Mouse (Mus musculus): ENCODE data around the gene Crygb. TPM values are rescaled to one million over a fixed set of nuclear protein-coding genes. Genes with fewer than 3 reads are reported as not detected.
"Not testable (repeated sequence)": the region's sequence is repeated elsewhere in the genome, so short reads cannot be mapped to it uniquely, and the experiment has no call there.

Crygb gene
- total RNA-seq, 2 experiments from 2014 or later: not detected

DNA sequence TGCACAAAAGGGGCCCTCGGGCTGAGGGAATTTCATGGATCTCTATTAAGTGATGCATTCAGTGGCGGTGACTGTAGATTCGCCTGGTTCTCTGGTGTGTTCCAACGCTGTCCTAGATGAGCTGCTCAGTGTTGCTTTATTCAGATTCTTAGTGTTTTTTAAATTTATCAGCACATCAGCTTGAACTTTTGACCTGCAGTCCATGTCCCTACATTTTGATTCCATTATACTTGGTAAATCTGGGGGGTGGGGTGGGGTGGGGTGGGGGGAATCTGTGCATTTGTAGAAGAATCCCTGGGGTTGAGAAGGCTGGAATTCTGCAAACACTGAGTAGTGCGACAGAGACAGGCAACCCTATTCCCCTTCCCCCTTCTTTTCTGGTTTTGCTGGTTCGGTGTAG, 8.5 kb downstream of the Crygb start, which contains the start of gene Crygc:
Gene Crygc (minus strand): TSS at position 101 of the 400 bp plus-strand sequence.
- no peak for DNase-seq (ENCODE audit: low spot score in 2 of 2)

DNA sequence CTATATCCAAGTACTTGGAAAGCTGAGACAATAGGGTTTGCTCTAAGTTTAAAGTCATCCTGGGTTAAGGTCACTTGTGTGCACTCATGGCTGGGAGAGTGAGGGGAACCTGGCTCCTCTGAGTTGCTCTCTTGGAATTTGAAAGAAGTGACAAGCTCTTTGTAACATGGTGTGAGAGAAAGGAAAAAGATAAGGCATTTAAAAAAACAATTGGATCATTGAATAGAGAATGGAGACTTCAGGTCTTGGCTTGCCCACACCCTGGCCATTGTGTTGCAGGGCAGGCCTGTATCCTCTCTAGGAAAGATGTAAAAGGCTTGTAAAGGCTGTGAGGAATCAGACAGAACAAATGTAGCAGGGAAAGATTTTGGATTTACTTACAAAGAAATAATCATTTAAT, 14.2 kb downstream of the Crygb start:
- DNase-seq (ENCODE audit: low spot score in 2 of 2): no peak

DNA sequence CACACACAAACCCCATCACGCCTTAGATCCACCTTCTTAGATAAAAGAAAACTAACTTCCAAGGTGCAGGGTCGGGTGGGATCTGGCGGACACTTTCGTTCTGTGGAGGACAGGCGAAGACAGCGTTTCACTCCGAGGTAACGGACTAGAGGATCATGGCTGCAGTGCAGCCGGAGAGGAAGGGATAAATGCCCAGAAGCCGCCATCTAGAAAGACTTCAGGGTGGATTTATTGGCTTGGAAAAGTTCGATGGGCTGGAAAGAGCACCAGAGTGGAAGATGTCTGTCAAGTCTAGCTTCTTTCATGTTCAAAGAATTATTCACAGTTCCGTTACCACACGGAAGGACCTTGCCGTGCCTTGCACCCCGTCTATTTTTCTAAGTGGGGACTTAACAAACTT, 17.9 kb downstream of the Crygb start:
- DNase-seq (ENCODE audit: low spot score in 2 of 2): no peak

DNA sequence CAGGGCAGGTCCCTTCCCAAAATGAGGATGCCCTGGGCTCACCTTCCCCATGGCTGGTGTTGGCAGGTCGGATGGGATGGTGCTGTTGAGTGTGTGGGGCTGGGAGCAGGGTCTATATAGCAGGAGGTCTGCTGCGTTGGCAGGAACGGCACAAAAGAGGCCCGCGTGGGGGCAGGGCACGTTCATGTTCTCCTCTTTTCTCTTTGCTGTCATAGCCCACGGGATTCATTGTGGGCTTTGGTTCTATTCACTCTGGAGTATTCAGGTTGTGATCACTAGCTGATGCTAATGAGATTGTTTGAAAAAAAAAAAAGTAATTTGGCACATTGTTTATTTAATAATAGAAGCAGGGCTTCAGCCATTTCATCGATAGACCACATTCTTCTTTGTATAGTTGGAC, 18.7 kb downstream of the Crygb start, which contains the start of gene Crygd:
Gene Crygd (minus strand): TSS at position 101 of the 400 bp plus-strand sequence.
- no peak for DNase-seq (ENCODE audit: low spot score in 2 of 2)

DNA sequence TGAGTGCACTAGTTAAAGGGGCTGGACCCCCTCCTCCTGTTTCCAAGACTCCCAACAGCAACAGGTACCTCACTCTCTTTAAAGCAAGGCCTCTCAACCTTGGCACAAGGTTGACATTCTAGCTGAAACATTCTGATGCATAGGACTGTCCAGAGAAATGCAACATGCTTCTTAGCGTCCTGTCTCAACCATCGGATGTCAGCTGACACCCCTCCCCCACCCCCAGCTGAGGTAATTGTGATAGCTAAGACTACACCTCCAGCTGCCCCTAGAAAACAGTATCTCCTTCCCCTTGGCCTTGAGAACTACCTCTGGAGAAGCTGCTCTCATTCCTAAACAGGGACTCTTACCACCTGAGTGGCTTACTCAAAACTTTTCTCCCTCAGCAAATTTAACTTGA, 29.9 kb downstream of the Crygb start:
- no peak for DNase-seq (ENCODE audit: low spot score in 2 of 2)

DNA sequence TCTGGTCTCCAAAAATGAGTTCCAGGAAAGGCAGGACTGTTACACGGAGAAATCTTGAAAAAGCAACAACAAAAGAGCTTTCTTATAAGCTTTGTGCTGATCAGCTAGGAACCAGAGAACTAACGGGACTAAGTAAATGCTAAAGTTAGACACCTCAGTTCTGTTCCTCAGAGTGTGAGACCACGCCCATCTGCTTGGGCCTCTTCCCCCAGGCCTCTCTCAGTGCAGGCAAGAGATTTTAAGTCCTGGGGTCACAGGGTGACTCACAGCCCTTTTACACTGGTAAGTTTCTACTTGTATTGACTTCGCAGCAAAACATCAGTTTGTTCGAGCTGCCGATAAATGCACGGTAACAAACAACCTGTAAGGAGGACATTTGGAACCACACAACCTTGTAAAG, 30.4 kb downstream of the Crygb start:
- no peak for DNase-seq (ENCODE audit: low spot score in 2 of 2)

DNA sequence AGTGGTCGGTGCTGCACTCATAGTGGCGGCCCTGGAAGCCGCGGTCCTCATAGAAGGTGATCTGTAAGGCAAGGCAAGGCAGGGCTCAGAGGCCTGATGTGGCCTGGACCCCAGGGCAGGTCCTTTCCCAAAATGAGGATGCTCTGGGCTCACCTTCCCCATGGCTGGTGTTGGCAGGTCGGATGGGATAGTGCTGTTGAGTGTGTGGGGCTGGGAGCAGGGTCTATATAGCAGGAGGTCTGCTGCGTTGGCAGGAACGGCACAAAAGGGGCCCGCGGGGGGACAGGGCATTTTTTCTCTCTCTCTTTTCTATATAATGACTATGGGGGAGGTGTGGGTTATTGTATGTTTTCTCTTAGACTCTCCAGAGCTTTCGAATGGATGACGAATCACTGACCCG, 31.1 kb downstream of the Crygb start, which contains the start of gene Cryge:
Gene Cryge (minus strand): TSS at position 198 of the 400 bp plus-strand sequence.
- not testable (repeated sequence) for DNase-seq (ENCODE audit: low spot score in 2 of 2)

DNA sequence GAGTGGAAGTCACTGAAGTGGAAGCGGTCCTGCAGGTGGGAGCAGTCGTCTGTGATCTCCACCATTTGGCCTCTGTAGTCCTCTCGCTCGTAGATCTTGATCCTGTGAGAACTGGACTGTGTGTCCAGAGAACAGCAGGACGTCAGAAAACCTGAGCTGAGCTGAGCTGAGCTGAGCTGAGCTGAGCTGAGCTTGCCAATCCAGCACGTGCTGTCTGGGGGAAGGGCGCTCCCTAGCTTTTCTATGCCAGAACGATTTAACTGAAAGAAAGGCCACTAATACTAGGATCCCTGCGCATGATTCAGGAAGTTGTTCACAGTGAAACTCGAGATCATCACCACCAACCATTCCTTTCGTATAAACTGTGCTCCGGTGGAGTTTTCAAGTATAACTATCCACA, 33.3 kb downstream of the Crygb start:
- peak; percentile 4 to 8 for DNase-seq (ENCODE audit: low spot score in 2 of 2)

DNA sequence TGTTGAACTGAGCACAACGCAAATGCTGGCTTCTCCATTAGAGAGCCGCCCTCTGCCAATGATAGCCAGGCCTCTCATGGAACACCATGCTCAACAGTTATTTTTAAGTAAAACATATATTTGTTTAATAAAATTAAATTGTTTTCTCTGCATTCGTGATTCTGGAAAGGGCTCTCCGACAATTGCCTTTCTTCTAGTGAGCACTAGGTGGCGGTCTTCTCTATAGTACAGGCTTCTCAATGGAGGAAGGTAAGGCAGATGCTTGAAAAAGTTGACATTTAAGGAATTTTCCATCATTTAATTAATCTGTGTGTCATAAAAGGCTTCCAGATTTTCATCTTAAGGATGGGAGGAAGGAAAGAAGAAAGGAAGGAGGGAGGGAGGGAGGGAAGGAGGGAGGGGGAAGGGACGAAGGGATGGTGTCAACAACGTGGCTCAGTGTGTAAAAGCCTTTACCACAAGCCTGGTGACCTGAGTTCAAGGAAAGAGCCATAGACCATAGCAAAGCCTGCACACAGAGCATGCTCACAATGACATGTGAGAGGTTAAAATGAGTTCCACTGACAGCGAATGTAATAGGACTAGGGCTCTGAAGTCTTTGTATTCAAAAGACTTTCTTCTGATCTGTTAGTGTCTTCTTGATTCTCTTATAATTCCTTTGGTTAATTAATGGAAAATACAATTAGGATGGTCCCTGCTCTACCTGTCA, 35.5 kb downstream of the Crygb start:
- DNase-seq (ENCODE audit: low spot score in 2 of 2): peak; percentile 26 to 36

DNA sequence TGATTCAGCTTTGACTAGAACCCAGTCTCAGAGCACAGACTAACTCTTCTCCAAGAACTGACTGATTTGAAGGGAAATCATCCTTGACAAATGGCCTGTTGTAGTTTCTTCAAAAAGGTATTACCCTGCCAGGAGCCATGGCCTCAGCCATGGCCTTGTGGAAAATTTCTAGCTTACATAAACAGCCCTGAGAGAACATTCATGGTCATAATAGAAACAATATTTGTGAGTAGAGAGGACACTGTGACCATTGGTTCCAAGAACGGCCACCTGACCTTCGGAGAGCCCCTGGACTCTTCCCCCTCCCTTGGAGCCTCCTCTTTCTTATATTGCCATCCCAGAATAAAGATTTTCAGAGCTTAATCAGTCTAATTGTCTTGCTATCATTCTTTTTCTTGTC, 38.7 kb downstream of the Crygb start:
- no peak for DNase-seq (ENCODE audit: low spot score in 2 of 2)

DNA sequence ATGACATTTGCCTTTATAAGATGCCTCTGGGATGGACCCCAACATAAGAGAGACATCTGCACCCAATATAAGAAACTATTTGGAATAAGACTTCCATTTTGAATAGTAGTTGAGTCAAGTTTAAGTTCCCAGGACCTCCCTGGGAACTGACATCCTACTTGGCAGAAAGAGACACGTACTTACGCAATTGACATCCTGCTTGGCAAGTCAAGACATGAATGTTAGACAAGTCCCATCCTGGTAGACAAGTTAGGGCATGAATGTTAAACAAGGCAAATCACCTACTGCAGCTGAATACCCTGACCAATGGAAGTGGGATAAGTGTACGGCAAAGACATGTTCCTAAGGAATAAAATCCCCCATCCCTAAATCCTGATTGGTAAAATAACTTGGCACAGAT, 40.3 kb downstream of the Crygb start:
- no peak for DNase-seq (ENCODE audit: low spot score in 2 of 2)

DNA sequence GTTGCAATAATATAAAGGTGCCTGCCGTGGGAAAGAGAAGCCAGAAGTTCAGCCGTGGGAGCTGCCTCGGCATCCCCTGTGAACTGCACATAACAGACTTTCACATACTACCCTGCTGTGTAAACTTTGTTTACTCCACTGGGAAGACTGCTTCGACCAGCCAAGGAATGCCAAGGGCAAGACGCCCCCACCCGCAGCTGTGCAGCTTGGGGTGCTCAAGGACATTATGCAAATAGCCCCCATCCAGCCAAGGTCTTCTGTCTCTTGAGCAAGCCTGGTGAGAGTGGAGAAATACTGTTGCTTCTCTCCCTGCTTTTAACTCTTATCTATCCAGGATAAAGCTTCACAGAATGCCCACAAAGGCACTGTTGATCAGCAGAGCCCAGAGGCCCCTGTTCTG, 41.3 kb downstream of the Crygb start:
- no peak for DNase-seq (ENCODE audit: low spot score in 2 of 2)

DNA sequence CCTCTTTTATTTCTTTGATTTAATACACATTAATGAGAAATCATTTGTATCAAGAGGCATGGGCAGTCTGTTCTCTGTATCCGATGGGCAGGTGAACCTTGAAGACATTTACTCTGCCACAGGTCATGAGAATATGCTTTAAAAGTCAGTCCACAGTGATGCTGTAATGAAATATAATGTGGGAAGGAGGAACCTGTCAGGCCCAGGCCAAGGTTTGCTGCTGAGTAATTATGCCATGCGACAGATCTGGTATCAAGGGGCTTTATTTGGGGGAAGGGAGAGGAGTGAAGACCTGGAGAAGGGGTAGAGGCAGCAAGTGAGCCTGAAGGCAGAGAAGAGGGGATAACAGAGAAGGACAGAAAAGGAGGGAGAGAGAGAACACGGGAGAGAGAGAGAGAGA, 42.4 kb downstream of the Crygb start:
- DNase-seq (ENCODE audit: low spot score in 2 of 2): no peak

DNA sequence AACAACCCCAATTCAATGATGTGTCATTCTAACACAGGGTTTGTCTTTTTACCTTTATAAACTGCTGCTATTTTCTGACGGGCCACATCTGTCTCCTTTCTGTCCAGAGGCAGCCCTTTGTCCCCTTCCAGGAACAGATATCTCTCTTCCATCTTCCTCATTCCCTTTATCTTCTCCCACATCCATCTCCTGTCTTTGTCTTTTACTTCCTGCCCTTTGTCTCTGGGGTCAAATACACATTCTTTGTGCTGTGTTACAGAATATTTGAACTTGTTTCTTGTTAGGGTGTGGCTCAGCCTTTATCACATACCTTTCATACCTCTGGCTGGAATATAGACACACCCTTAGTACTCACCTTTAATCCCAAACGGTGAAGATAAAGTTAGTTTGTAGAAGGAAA, 44.5 kb downstream of the Crygb start:
- no peak for DNase-seq (ENCODE audit: low spot score in 2 of 2)

DNA sequence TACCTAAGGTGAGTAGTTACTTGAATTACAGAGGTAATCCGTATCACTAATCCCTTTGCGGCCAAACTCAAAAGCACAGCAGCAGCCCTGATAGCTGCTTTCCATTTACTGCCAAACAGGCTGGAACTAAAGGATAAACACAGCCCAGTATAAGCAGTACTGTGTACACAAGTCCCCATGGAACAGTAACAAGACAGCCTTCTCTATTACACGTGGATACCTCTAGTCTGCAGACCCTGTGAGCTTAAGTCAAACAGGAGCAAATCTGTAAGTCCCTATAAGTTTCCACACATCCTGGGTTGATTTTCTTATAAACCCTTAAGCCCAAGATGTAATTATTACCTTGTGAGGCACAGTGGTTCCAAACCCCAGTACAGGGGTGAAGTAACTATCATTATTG, 46.6 kb downstream of the Crygb start:
- DNase-seq (ENCODE audit: low spot score in 2 of 2): no peak

DNA sequence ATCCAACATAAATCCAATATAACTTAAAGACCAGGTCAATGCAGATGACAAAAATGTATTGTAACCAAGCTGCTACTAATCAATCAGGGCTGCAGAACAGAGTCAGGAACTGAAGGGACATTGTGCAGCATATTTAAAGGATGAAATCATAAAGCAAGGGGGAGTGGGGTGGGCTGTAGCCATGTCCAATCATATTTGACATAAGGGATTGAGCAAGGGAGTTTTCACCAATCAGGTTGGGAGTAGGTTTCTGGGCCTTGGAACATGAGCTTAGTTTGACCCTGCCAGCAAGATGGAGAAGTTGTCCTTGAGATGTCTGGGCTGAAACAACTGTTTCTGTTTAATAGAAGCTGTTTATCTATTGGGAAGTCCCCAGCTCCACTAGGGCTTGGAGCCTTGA, 49.4 kb downstream of the Crygb start, which contains the start of gene Akr1cl:
Gene Akr1cl (minus strand): TSS at position 119 of the 400 bp plus-strand sequence.
- DNase-seq (ENCODE audit: low spot score in 2 of 2): no peak

Other genes with a start within 250 kb of the Crygb start
- gene Plekhm3, start 125.5 kb downstream of the Crygb start, total RNA-seq (2021): 10 to 100 TPM; 40.0 to 40.9 TPM
- gene Akr1cl, start 49.5 kb downstream of the Crygb start, total RNA-seq (2021): not detected
- not detected for gene Cryge, start 31.1 kb downstream of the Crygb start, total RNA-seq (2021)
- not detected for gene Crygd, start 18.8 kb downstream of the Crygb start, total RNA-seq (2021)
- gene Crygc, start 8.6 kb downstream of the Crygb start, total RNA-seq (2021): not detected
- gene Cryga, start 21.1 kb upstream of the Crygb start, total RNA-seq (2021): not detected
- gene Gm28845, start 37.3 kb upstream of the Crygb start, total RNA-seq (2021): under 1 TPM in 1 of 2 experiments, not detected in 1; 0.91 TPM
- 1 to 10 TPM; 5.6 to 6.7 TPM for gene D630023F18Rik, start 40.9 kb upstream of the Crygb start, total RNA-seq (2021)
- gene Idh1, start 104.2 kb upstream of the Crygb start, total RNA-seq (2021): 10 to 100 TPM; 41.3 to 41.6 TPM
- 10 to 100 TPM; 44.3 to 47.5 TPM for gene Pikfyve, start 104.4 kb upstream of the Crygb start, total RNA-seq (2021)
- 1 to 10 TPM; 1.7 to 1.9 TPM for gene Pth2r, start 199.8 kb upstream of the Crygb start, total RNA-seq (2021)

All from left cerebral cortex, adult 18-20 months (tissue).